Mouse (Mus musculus): ENCODE results near the gene Stx7. TPM values are rescaled to one million over a fixed set of nuclear protein-coding genes. Genes with fewer than 3 reads are reported as not detected.
A peak's percentile ranks its signal among the peaks of the same experiment; 100 is the strongest.

The Stx7 gene
- polyA plus RNA-seq, 1 experiment from 2014 or later: 52.0 TPM

- Histone ChIP-seq H3K9ac (replicated peaks) (peak within 1 kb of the TSS; percentile 56), H3K4me2 (peak within 1 kb of the TSS; percentile 94)
- ATAC-seq (ENCODE audit: insufficient number of reproducible peaks, insufficient read depth, low FRiP score, low TSS enrichment, low read depth): peak; percentile 86
These were observed 74.5 kb downstream of the Stx7 start, which contains the start of gene Moxd1 for GRCm38 (mm10) chr10:24223449-24224143. TSS of gene Moxd1 (plus strand) at chr10:24223517.

GRCm38 (mm10) chr10:24224591-24224990 is 75.5 kb downstream of the Stx7 start:
- no peak for ATAC-seq (ENCODE audit: insufficient number of reproducible peaks, insufficient read depth, low FRiP score, low TSS enrichment, low read depth)
- H3K4me1 ChIP-seq (replicated peaks): peaks cover 18% of the 10 kb centered on the region
- H3K9me3 ChIP-seq: no peaks in the 10 kb centered on the region
- H3K36me3 ChIP-seq: no peaks in the 10 kb centered on the region
- peak overlapping the region; percentile 94 for H3K4me2 ChIP-seq
- 19% methylated on average over 8 of the region's 8 CpGs for WGBS
- peaks cover 61% of the 10 kb centered on the region for H3K27me3 ChIP-seq
- no peak overlapping the region for H3K9ac ChIP-seq (replicated peaks)
- peak overlapping the region; percentile 58 for H3K4me3 ChIP-seq (replicated peaks)
- no peak overlapping the region for H3K27ac ChIP-seq

More at GRCm38 (mm10) chr10:24223449-24224143, 74.5 kb downstream of the Stx7 start, which contains the start of gene Moxd1:
- peaks cover 18% of the 10 kb centered on the region for H3K4me1 ChIP-seq (replicated peaks)
- no peaks in the 10 kb centered on the region for H3K9me3 ChIP-seq
- H3K27me3 ChIP-seq: peaks cover 59% of the 10 kb centered on the region
- H3K27ac ChIP-seq: no peak within 1 kb of the TSS
- H3K36me3 ChIP-seq: no peaks in the 10 kb centered on the region
- H3K4me3 ChIP-seq (replicated peaks): peak within 1 kb of the TSS; percentile 58
- 2% methylated on average over 56 of the region's 56 CpGs for WGBS

GRCm38 (mm10) chr10:24228318-24229183 is 79.4 kb downstream of the Stx7 start:
- H3K27me3 ChIP-seq: peaks cover 37% of the 10 kb centered on the region
- no peaks in the 10 kb centered on the region for H3K36me3 ChIP-seq
- H3K4me3 ChIP-seq (replicated peaks): no peak overlapping the region
- no peaks in the 10 kb centered on the region for H3K9me3 ChIP-seq
- ATAC-seq (ENCODE audit: insufficient number of reproducible peaks, insufficient read depth, low FRiP score, low TSS enrichment, low read depth): no peak
- H3K4me2 ChIP-seq: no peak overlapping the region
- no peak overlapping the region for H3K9ac ChIP-seq (replicated peaks)
- H3K4me1 ChIP-seq (replicated peaks): peaks cover 17% of the 10 kb centered on the region; the same call in 1 of the 2 replicates
- WGBS: 65% methylated on average over 12 of the region's 12 CpGs
- no peak overlapping the region for H3K27ac ChIP-seq

GRCm38 (mm10) chr10:24232281-24232680 is 83.2 kb downstream of the Stx7 start:
- ATAC-seq (ENCODE audit: insufficient number of reproducible peaks, insufficient read depth, low FRiP score, low TSS enrichment, low read depth): no peak
- Histone ChIP-seq H3K9ac (replicated peaks) (no peak overlapping the region), H3K4me1 (replicated peaks) (peaks cover 18% of the 10 kb centered on the region; the same call in 1 of the 2 replicates), H3K4me3 (replicated peaks) (no peak overlapping the region), H3K4me2 (no peak overlapping the region), H3K36me3 (no peaks in the 10 kb centered on the region), H3K27ac (no peak overlapping the region), H3K27me3 (peaks cover 8% of the 10 kb centered on the region), H3K9me3 (no peaks in the 10 kb centered on the region)
- WGBS: 52% methylated on average over 4 of the region's 4 CpGs

GRCm38 (mm10) chr10:24235426-24236283 is 86.6 kb downstream of the Stx7 start:
- Histone ChIP-seq H3K4me2 (peak overlapping the region; percentile 36), H3K27me3 (no peaks in the 10 kb centered on the region), H3K9ac (replicated peaks) (no peak overlapping the region), H3K27ac (0 out of 2 replicates have a peak overlapping the region, but pooled peaks have one; percentile 17), H3K36me3 (no peaks in the 10 kb centered on the region), H3K9me3 (peaks cover 5% of the 10 kb centered on the region; the same call in 1 of the 2 replicates), H3K4me1 (replicated peaks) (peaks cover 18% of the 10 kb centered on the region; the same call in 1 of the 2 replicates), H3K4me3 (replicated peaks) (no peak overlapping the region)
- WGBS: 51% methylated on average over 23 of the region's 23 CpGs
- ATAC-seq (ENCODE audit: insufficient number of reproducible peaks, insufficient read depth, low FRiP score, low TSS enrichment, low read depth): peak; percentile 52; the same call in 1 of the 2 replicates

Other genes with a start within 250 kb of the Stx7 start
- not detected in 2 replicates for gene Taar1, start 228.9 kb upstream of the Stx7 start, polyA plus RNA-seq (2016; fragmentation: Nextera tagmentation; extraction: Ambion mirVana)
- gene Taar2, start 210.7 kb upstream of the Stx7 start, polyA plus RNA-seq (2016; fragmentation: Nextera tagmentation; extraction: Ambion mirVana): not detected in 2 replicates
- not detected in 2 replicates for gene Taar3, start 199.7 kb upstream of the Stx7 start, polyA plus RNA-seq (2016; fragmentation: Nextera tagmentation; extraction: Ambion mirVana)
- not detected in 2 replicates for gene Taar4, start 188.8 kb upstream of the Stx7 start, polyA plus RNA-seq (2016; fragmentation: Nextera tagmentation; extraction: Ambion mirVana)
- not detected in 2 replicates for gene Taar5, start 178.6 kb upstream of the Stx7 start, polyA plus RNA-seq (2016; fragmentation: Nextera tagmentation; extraction: Ambion mirVana)
- not detected in 2 replicates for gene Taar6, start 163.7 kb upstream of the Stx7 start, polyA plus RNA-seq (2016; fragmentation: Nextera tagmentation; extraction: Ambion mirVana)
- gene Taar7a, start 155.8 kb upstream of the Stx7 start, polyA plus RNA-seq (2016; fragmentation: Nextera tagmentation; extraction: Ambion mirVana): not detected in 2 replicates
- gene Taar7b, start 149.4 kb upstream of the Stx7 start, polyA plus RNA-seq (2016; fragmentation: Nextera tagmentation; extraction: Ambion mirVana): not detected in 2 replicates
- not detected in 2 replicates for gene Taar7d, start 122.1 kb upstream of the Stx7 start, polyA plus RNA-seq (2016; fragmentation: Nextera tagmentation; extraction: Ambion mirVana)
- not detected in 2 replicates for gene Taar7e, start 111.7 kb upstream of the Stx7 start, polyA plus RNA-seq (2016; fragmentation: Nextera tagmentation; extraction: Ambion mirVana)
- not detected in 2 replicates for gene Taar7f, start 99.8 kb upstream of the Stx7 start, polyA plus RNA-seq (2016; fragmentation: Nextera tagmentation; extraction: Ambion mirVana)
- not detected in 2 replicates for gene Taar8a, start 72.8 kb upstream of the Stx7 start, polyA plus RNA-seq (2016; fragmentation: Nextera tagmentation; extraction: Ambion mirVana)
- not detected in 2 replicates for gene Taar8b, start 57.0 kb upstream of the Stx7 start, polyA plus RNA-seq (2016; fragmentation: Nextera tagmentation; extraction: Ambion mirVana)
- gene Taar8c, start 47.4 kb upstream of the Stx7 start, polyA plus RNA-seq (2016; fragmentation: Nextera tagmentation; extraction: Ambion mirVana): not detected in 2 replicates
- gene Taar9, start 39.8 kb upstream of the Stx7 start, polyA plus RNA-seq (2016; fragmentation: Nextera tagmentation; extraction: Ambion mirVana): not detected in 2 replicates
- 19.7 and 20.3 TPM in 2 replicates for gene Moxd1, start 74.2 kb downstream of the Stx7 start, polyA plus RNA-seq (2016; fragmentation: Nextera tagmentation; extraction: Ambion mirVana)